Mouse (Mus musculus): ENCODE measurements at regions not wholly inside any gene's neighbourhood (a gene's known extent, or its start where the extent isn't known, plus 50 kb on each side); places are given as distances from the start of the nearest gene placed in this dataset.
"Not testable (repeated sequence)": the region's sequence is repeated elsewhere in the genome, so short reads cannot be mapped to it uniquely, and the experiment has no call there.

DNA sequence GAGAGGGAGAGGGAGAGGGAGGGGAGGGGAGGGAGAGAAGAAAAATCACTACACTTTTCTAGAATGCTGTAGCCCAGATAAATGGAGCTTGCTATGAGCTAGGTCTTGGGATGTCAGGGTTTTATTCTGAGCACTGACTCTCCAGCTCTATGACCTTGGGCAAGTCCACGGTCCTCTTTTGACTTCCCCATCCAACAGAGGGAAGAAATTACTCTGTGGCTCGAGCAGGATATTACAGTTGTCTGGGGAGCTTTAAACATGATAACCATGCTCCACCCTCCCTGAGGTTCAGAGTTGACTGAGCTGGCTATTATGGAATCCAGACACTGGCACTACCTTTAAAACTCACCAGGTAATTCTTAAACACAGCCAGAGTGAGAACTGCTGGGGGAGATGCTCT lies 112.6 kb upstream of the Klf4 start:
- Histone ChIP-seq H3K27ac (no peak overlapping the region), H3K9me3 (replicated peaks) (no peaks in the 10 kb centered on the region), H3K36me3 (no peaks in the 10 kb centered on the region), H3K4me2 (no peak overlapping the region), H3K4me1 (no peaks in the 10 kb centered on the region), H3K27me3 (peaks cover 14% of the 10 kb centered on the region; the same call in 1 of the 2 replicates), H3K9ac (no peak overlapping the region), H3K4me3 (replicated peaks) (no peak overlapping the region)
- WGBS, result 68% methylated on average over 2 of the region's 2 CpGs
- ATAC-seq (replicated peaks; ENCODE audit: low FRiP score), result no peak

DNA sequence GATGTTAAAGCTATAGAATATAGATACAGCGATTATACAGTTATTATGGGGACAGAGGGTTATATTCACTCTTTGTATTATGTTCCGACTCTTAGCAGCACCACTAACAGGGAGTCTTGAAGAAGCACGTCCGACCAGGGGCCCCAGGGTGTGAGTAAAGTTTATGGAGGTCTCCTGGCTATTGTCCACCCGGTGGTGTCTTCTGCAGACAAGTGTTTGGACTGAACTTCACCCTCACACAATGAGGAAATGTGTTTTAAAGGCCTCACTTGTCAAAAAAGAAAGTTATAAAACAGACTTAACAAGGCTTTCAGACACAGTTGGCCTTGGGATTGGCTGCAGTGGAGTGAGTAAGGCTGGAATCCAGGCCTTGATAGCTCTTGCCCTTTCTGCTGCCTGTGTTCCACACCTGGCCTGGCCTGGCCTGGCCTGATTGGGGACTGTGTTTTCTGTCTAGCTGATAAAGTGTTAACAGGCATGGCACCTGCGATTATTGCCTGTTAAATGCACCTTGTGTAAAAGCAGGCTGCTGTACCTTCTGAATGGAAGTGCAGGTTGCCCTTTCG lies 102.8 kb upstream of the Klf4 start:
- no peak for ATAC-seq (replicated peaks; ENCODE audit: low FRiP score)
- Histone ChIP-seq H3K9ac (no peak overlapping the region), H3K36me3 (no peaks in the 10 kb centered on the region), H3K27ac (no peak overlapping the region), H3K27me3 (no peaks in the 10 kb centered on the region), H3K4me1 (no peaks in the 10 kb centered on the region), H3K4me2 (no peak overlapping the region), H3K4me3 (replicated peaks) (no peak overlapping the region), H3K9me3 (replicated peaks) (no peaks in the 10 kb centered on the region)
- WGBS, result 82% methylated on average over 7 of the region's 7 CpGs

DNA sequence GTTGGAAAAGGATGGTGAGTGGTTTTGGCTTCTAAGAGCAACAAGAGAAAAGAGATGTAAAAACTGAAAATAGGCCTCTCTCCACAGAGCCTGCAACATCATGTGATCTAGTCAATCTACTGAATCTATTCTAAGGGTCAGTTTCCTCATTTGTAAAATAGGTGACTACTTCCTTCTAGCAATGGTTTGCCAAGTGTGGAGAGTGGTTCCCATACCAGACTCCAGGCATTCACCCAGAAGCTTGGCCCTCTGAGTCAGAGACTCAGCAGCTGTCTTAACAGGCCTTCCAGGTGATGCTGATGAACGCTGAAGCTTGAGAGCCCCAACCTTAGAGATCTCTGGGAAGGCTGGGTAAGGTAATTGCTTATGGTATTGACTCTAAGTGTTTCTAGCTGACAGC lies 98.9 kb upstream of the Klf4 start:
- Histone ChIP-seq H3K9me3 (replicated peaks) (no peaks in the 10 kb centered on the region), H3K4me3 (replicated peaks) (no peak overlapping the region), H3K9ac (no peak overlapping the region), H3K36me3 (no peaks in the 10 kb centered on the region), H3K4me2 (no peak overlapping the region), H3K27me3 (no peaks in the 10 kb centered on the region), H3K27ac (no peak overlapping the region), H3K4me1 (no peaks in the 10 kb centered on the region)
- 93% methylated on average over 1 of the region's 1 CpGs for WGBS
- ATAC-seq (replicated peaks; ENCODE audit: low FRiP score), result no peak

DNA sequence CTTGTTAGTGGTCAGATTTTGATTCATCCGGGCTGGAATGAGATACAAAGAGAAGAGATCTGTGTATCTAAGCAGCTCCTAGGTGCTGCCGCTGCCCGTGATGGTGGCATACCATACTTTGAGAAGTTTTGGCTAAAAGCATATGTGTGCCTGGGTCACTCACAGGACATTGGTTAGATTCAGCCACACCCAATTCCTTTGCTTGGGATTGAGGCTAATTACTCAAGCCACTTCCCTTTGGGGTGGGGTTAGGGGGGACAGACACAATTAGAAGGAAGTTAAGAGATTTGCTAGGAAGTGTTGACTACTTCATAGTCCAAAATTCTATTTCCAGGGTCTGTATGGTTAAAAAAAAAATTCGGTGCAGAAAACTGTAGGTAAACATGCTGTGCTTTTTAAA lies 97.9 kb upstream of the Klf4 start:
- not testable (repeated sequence) for H3K4me2 ChIP-seq; H3K9me3 ChIP-seq (replicated peaks); H3K4me3 ChIP-seq (replicated peaks); H3K4me1 ChIP-seq; H3K27ac ChIP-seq; H3K36me3 ChIP-seq; H3K27me3 ChIP-seq; ATAC-seq (replicated peaks; ENCODE audit: low FRiP score); H3K9ac ChIP-seq
- 78% methylated on average over 4 of the region's 4 CpGs for WGBS

DNA sequence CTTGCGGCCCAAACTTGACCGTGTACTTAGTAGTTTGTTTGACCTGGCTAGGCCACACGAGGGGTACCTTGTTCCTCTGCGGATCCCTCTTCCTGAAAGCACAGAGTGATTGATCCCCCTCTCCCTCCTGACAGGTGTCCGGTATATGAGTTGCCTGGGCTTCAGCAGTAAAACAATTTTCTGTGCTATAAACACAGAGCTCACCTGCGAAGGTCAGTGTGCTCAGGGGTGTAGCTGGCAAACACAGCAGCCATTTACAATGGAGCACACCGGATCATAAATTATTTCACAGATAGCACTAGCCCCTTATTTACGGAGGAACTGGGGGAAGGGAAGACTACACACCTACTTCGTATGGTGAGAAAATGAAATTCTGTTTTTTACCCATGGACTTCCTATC lies 92.5 kb upstream of the Klf4 start:
- Histone ChIP-seq H3K27ac (no peak overlapping the region), H3K4me1 (no peaks in the 10 kb centered on the region), H3K4me3 (replicated peaks) (no peak overlapping the region), H3K27me3 (no peaks in the 10 kb centered on the region), H3K9ac (no peak overlapping the region), H3K36me3 (no peaks in the 10 kb centered on the region), H3K4me2 (no peak overlapping the region), H3K9me3 (replicated peaks) (no peaks in the 10 kb centered on the region)
- no peak for ATAC-seq (replicated peaks; ENCODE audit: low FRiP score)
- WGBS, result 86% methylated on average over 9 of the region's 9 CpGs

DNA sequence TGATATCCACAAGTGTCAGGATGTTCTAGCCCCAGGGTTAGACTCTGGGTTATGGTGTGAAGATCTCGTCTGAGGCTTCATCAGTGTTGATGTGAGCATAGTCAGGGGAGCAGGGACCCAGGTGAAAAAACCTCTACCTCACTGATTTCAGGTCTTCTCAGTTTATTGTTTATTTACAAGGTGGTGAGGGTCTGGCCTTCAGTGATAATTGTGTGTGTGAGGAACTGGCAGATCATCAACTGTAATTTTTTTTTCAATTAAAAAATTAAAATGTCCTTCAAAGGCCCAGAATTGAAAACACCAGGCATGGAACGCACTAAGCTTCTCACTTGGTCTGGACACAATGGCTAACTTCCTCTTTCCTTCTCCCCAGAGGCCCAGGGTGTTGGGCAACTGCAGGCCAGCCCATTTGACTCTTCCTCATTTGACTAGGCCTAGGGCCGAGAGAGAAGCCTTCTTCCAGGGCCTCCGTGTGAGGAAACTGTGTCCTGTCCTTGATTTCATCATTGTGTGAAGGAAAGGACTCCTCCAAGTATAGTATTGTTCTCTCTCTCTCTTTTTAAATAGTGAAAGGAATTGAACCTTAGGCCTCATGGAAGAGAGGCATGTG lies 91.0 kb upstream of the Klf4 start:
- Histone ChIP-seq H3K4me3 (replicated peaks) (no peak overlapping the region), H3K36me3 (no peaks in the 10 kb centered on the region), H3K9ac (no peak overlapping the region), H3K4me2 (no peak overlapping the region), H3K27ac (no peak overlapping the region), H3K27me3 (no peaks in the 10 kb centered on the region), H3K4me1 (no peaks in the 10 kb centered on the region), H3K9me3 (replicated peaks) (no peaks in the 10 kb centered on the region)
- 82% methylated on average over 4 of the region's 4 CpGs for WGBS
- ATAC-seq (replicated peaks; ENCODE audit: low FRiP score), result no peak

DNA sequence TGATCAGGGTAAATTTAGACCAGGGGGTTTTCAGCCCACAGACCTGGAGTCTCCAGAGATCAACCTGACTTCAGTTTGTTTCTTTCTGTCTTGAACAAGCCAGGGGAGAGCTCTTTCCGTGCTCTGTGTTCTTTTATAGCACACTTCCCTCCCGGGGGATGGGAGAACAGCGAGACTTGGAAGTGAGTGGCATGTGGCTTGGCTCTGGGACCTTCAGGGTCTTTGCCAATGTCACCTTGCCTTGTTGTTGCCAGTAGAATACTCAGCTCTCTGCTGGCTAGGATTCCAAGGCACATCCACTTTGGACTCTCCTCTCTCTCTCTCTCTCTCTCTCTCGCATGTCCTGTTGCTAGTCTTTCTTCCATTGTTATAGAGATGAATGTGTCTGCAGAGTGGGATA lies 90.4 kb upstream of the Klf4 start:
- ATAC-seq (replicated peaks; ENCODE audit: low FRiP score), result no peak

DNA sequence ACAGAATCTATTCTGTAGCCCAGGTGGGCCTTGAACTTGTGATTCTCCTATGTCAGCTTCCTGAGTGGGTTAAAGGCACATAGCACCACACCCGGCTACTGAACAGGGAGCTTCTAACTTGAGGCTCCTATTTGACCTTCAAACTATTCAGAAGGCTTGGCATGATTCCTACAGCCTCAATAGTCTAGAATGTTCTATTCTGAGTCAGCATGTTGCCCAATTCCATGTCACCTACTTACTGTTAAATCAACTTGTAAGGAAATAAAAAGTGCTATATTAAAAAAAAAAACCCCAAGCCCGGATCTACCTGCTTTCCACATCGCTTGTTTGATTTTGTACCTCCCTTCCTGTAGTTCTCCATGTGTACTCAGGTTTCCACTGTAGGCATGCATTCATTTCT lies 87.6 kb upstream of the Klf4 start:
- Histone ChIP-seq H3K36me3 (no peaks in the 10 kb centered on the region), H3K4me1 (no peaks in the 10 kb centered on the region), H3K4me2 (no peak overlapping the region), H3K27ac (no peak overlapping the region), H3K27me3 (no peaks in the 10 kb centered on the region), H3K4me3 (replicated peaks) (no peak overlapping the region), H3K9ac (no peak overlapping the region), H3K9me3 (replicated peaks) (no peaks in the 10 kb centered on the region)
- no peak for ATAC-seq (replicated peaks; ENCODE audit: low FRiP score)
- WGBS, result 87% methylated on average over 3 of the region's 3 CpGs

More for the DNA sequence above, 90.4 kb upstream of the Klf4 start:
- H3K36me3 ChIP-seq, result no peaks in the 10 kb centered on the region
- H3K4me2 ChIP-seq, result no peak overlapping the region
- no peaks in the 10 kb centered on the region for H3K27me3 ChIP-seq
- no peaks in the 10 kb centered on the region for H3K4me1 ChIP-seq
- H3K27ac ChIP-seq, result no peak overlapping the region
- H3K4me3 ChIP-seq (replicated peaks), result no peak overlapping the region
- H3K9ac ChIP-seq, result no peak overlapping the region
- 67% methylated on average over 4 of the region's 4 CpGs for whole genome bisulfite sequencing
- no peaks in the 10 kb centered on the region for H3K9me3 ChIP-seq (replicated peaks)

DNA sequence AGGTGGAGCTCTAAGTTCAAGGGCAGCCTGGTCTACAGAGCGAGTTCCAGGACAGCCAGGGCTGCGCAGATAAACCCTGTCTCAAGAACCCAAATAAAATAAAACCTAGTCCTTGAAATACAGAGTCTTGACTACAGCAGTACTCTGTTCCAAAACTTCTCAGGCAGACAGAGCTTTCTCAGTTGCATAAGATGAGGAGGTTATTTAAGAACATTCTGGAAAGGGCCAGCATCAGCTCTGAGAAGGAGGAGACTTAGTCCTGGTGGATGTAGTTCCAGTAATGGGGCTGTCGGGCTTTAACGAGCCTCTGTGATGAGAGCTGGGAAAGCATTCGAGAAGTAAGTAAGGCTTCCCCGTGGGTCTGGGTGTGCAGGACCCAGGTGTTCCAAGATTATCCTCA lies 83.5 kb upstream of the Klf4 start:
- no peaks in the 10 kb centered on the region for H3K9me3 ChIP-seq (replicated peaks)
- no peak overlapping the region for H3K9ac ChIP-seq
- no peaks in the 10 kb centered on the region for H3K36me3 ChIP-seq
- no peak for ATAC-seq (replicated peaks; ENCODE audit: low FRiP score)
- H3K4me1 ChIP-seq, result no peaks in the 10 kb centered on the region
- no peak overlapping the region for H3K4me2 ChIP-seq
- no peaks in the 10 kb centered on the region for H3K27me3 ChIP-seq
- no peak overlapping the region for H3K27ac ChIP-seq
- 77% methylated on average over 6 of the region's 6 CpGs for WGBS
- no peak overlapping the region for H3K4me3 ChIP-seq (replicated peaks)

DNA sequence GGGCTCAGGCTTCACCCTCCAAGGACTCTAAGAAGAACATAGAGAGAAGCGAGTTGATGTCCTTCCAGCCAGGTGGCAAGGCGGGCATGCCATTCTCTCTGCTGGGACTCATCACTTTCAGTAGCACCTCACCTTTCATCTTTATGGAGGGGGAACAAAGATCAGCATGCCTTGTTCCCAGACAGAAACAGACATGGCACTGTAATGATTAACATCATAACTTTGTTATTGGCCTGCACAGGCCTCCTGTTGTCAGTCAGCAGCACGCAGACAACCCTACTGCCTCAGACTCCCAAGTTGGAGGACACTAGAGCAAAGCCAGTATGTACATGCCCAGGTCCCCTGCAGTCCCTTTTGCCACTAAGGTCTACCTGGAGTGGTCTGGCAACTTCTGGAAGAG lies 81.3 kb upstream of the Klf4 start:
- 76% methylated on average over 3 of the region's 3 CpGs for WGBS
- Histone ChIP-seq H3K27ac (no peak overlapping the region), H3K4me2 (no peak overlapping the region), H3K4me1 (no peaks in the 10 kb centered on the region), H3K36me3 (no peaks in the 10 kb centered on the region), H3K9me3 (replicated peaks) (no peaks in the 10 kb centered on the region), H3K4me3 (replicated peaks) (no peak overlapping the region), H3K9ac (no peak overlapping the region), H3K27me3 (no peaks in the 10 kb centered on the region)
- ATAC-seq (replicated peaks; ENCODE audit: low FRiP score), result no peak

DNA sequence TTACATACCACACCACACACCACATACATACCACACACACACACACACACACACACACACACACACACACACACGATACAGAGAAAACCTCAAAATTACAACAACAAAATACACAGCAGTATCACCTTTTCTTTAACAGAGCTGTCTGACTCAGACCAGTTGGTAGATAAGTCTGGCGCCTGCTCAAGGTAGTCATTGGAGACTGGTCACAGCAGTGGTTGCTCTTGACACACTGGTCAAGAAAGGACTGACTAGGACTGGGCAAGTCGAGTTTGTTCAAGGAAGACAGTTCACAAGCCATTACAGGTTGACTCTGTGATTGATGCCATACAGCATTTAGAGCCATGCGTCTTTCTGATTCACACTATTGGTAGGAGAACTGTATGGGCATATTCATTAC lies 78.7 kb upstream of the Klf4 start:
- Histone ChIP-seq H3K4me1 (no peaks in the 10 kb centered on the region), H3K4me2 (no peak overlapping the region), H3K27ac (no peak overlapping the region), H3K4me3 (replicated peaks) (no peak overlapping the region), H3K27me3 (no peaks in the 10 kb centered on the region), H3K36me3 (no peaks in the 10 kb centered on the region), H3K9ac (no peak overlapping the region), H3K9me3 (replicated peaks) (no peaks in the 10 kb centered on the region)
- 89% methylated on average over 4 of the region's 4 CpGs for WGBS
- no peak for ATAC-seq (replicated peaks; ENCODE audit: low FRiP score)

DNA sequence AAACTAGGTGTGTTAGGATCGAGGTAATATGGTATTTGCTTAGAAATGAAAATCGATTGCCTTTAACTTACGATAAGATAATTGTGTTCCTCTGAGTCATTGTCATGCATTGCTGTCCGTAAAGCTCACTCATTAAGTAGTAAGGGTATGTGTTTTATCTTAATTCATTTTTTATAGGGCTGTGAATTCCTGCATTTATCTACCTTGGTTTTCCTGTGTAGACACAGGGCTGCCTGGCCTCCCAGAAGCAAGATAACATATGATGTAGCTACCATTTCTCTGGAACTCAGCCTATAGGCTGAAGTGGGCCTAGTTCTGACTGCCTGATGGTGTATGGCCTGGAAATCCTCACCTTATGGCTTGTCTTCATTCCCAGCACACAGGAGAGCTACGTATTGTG lies 76.9 kb upstream of the Klf4 start:
- Histone ChIP-seq H3K4me3 (replicated peaks) (no peak overlapping the region), H3K4me1 (no peaks in the 10 kb centered on the region), H3K4me2 (no peak overlapping the region), H3K9ac (no peak overlapping the region), H3K36me3 (no peaks in the 10 kb centered on the region), H3K27ac (no peak overlapping the region), H3K27me3 (no peaks in the 10 kb centered on the region), H3K9me3 (replicated peaks) (no peaks in the 10 kb centered on the region)
- 88% methylated on average over 5 of the region's 5 CpGs for WGBS
- no peak for ATAC-seq (replicated peaks; ENCODE audit: low FRiP score)

DNA sequence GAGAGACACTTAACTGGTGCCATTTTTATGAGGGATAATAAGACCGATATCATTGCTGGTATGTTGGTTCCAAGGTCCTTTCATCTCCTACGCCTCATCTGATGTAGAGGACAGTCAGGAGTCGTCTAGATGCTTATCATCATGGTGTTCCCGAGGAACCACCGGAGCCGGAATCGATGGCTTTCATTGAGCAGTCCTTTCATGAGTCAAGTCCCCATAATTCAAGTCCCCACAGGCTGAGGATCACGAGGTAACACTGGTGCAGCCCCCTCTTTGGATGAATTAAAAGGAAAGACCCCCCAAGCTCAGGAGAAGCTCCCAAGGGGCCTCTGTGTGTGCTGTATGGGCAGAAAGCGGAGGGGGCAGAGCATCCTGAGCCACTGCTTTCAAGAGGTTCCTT lies 73.3 kb upstream of the Klf4 start:
- 0 out of 2 replicates have a peak, but pooled peaks cover 2% of the 10 kb centered on the region for H3K4me1 ChIP-seq
- H3K36me3 ChIP-seq, result no peaks in the 10 kb centered on the region
- no peaks in the 10 kb centered on the region for H3K27me3 ChIP-seq
- no peak for ATAC-seq (replicated peaks; ENCODE audit: low FRiP score)
- 79% methylated on average over 9 of the region's 9 CpGs for WGBS
- H3K27ac ChIP-seq, result no peak overlapping the region
- H3K4me2 ChIP-seq, result no peak overlapping the region
- no peak overlapping the region for H3K4me3 ChIP-seq (replicated peaks)
- H3K9me3 ChIP-seq (replicated peaks), result no peaks in the 10 kb centered on the region
- H3K9ac ChIP-seq, result no peak overlapping the region

All from kidney, embryonic 15.5 days (tissue).